Mouse (Mus musculus) heart, embryonic 16.5 days (tissue): ENCODE data around the gene Smad1. TPM values are rescaled to one million over a fixed set of nuclear protein-coding genes. Genes with fewer than 3 reads are reported as not detected.
A peak's percentile ranks its signal among the peaks of the same experiment; 100 is the strongest.

Experiments used
- ATAC-seq: fragments of 200-750 bp; cut with Nextera tagmentation; replicated peaks from 2 replicates; pipeline ENCODE4 v1.8.0; 2017; ENCODE audit warnings: moderate number of reproducible peaks; ENCODE audit not compliant: insufficient read depth, low FRiP score; ENCODE audit errors: extremely low read depth
- H3K27ac ChIP-seq: fragments of 300-500 bp; sonication (generic); 2 replicates; pipeline ENCODE4 v1.5.1; 2014; ENCODE audit warnings: mild to moderate bottlenecking, low read length, control low read depth, moderate library complexity
- H3K27me3 ChIP-seq: fragments of 300-500 bp; sonication (generic); 2 replicates; pipeline ENCODE4 v1.6.1; 2014; ENCODE audit warnings: low read length, mixed read lengths; ENCODE audit not compliant: control insufficient read depth, insufficient read depth
- H3K36me3 ChIP-seq: fragments of 300-500 bp; sonication (generic); 2 replicates; pipeline ENCODE4 v1.6.1; 2014; ENCODE audit not compliant: control insufficient read depth, insufficient read depth
- H3K4me1 ChIP-seq: fragments of 300-500 bp; sonication (generic); 2 replicates; pipeline ENCODE4 v1.6.1; 2014; ENCODE audit warnings: low read length, mixed read lengths; ENCODE audit not compliant: control insufficient read depth, insufficient read depth
- H3K4me2 ChIP-seq: fragments of 300-500 bp; sonication (generic); 2 replicates; pipeline ENCODE4 v1.6.1; 2014; ENCODE audit warnings: low read depth, mild to moderate bottlenecking, control low read depth, low read length
- H3K4me3 ChIP-seq: fragments of 300-500 bp; sonication (generic); 2 replicates; pipeline ENCODE4 v1.5.1; 2014; ENCODE audit warnings: mild to moderate bottlenecking, control low read depth, low read length
- H3K9ac ChIP-seq: fragments of 300-500 bp; sonication (generic); 2 replicates; pipeline ENCODE4 v1.6.1; 2014; ENCODE audit warnings: low read length, control low read depth
- H3K9me3 ChIP-seq: fragments of 300-500 bp; sonication (generic); replicated peaks from 2 replicates; pipeline ENCODE4 v1.6.1; 2016; ENCODE audit warnings: low read length; ENCODE audit not compliant: control insufficient read depth
- WGBS: fragments of 180-500 bp; shearing (Covaris S2); extraction: QIAGEN DNeasy Blood & Tissue Kit; methylation state at CpG from one replicate; pipeline ENCODE4 v1.1.7; 2014; 5-methylcytosine and 5-hydroxymethylcytosine counted together
- polyA plus RNA-seq: library from polyadenylated mRNA; unstranded; fragments of >200 nt; fragmentation: Nextera tagmentation; extraction: Ambion mirVana; gene quantifications from 2 replicates; pipeline ENCODE4 v1.2.1, GENCODE M21; 2015

The Smad1 gene
- polyA plus RNA-seq, 1 experiment from 2014 or later: 22.4 TPM

- Histone ChIP-seq H3K27me3 (no peaks in the 10 kb centered on the region), H3K4me1 (peaks cover 15% of the 10 kb centered on the region), H3K4me3 (no peak overlapping the region), H3K9ac (no peak overlapping the region), H3K36me3 (no peaks in the 10 kb centered on the region), H3K27ac (no peak overlapping the region), H3K4me2 (no peak overlapping the region), H3K9me3 (no peaks in the 10 kb centered on the region)
- no peak for ATAC-seq
- 87% methylated on average over 2 of the region's 2 CpGs for whole genome bisulfite sequencing
These were observed 1.4 kb upstream of the Smad1 start for GRCm38 (mm10) chr8:79400671-79401070.

- Histone ChIP-seq H3K4me1 (peaks cover 24% of the 10 kb centered on the region), H3K9me3 (no peaks in the 10 kb centered on the region), H3K4me2 (peak overlapping the region; percentile 82), H3K36me3 (no peaks in the 10 kb centered on the region), H3K27me3 (no peaks in the 10 kb centered on the region), H3K4me3 (peak overlapping the region; percentile 80), H3K9ac (peak overlapping the region; percentile 91), H3K27ac (peak overlapping the region; percentile 95)
- peak; percentile 30 for ATAC-seq
- 1% methylated on average over 53 of the region's 68 CpGs for WGBS
These were observed 902 bp downstream of the Smad1 start for GRCm38 (mm10) chr8:79398251-79398981.

- 25% methylated on average over 7 of the region's 7 CpGs for WGBS
- Histone ChIP-seq H3K36me3 (no peaks in the 10 kb centered on the region), H3K9ac (peak overlapping the region; percentile 91), H3K27ac (peak overlapping the region; percentile 95), H3K9me3 (no peaks in the 10 kb centered on the region), H3K4me2 (peak overlapping the region; percentile 82), H3K4me1 (peaks cover 28% of the 10 kb centered on the region), H3K4me3 (peak overlapping the region; percentile 80), H3K27me3 (no peaks in the 10 kb centered on the region)
- no peak for ATAC-seq
These were observed 1.5 kb downstream of the Smad1 start for GRCm38 (mm10) chr8:79397705-79398250.

- Histone ChIP-seq H3K36me3 (no peaks in the 10 kb centered on the region), H3K27me3 (no peaks in the 10 kb centered on the region), H3K9me3 (no peaks in the 10 kb centered on the region), H3K27ac (no peak overlapping the region), H3K4me2 (no peak overlapping the region), H3K4me1 (peaks cover 34% of the 10 kb centered on the region), H3K4me3 (no peak overlapping the region), H3K9ac (no peak overlapping the region)
- ATAC-seq: no peak
- WGBS: 84% methylated on average over 6 of the region's 6 CpGs
These were observed 2.4 kb downstream of the Smad1 start for GRCm38 (mm10) chr8:79396911-79397310.

- no peaks in the 10 kb centered on the region for H3K27me3 ChIP-seq
- H3K4me2 ChIP-seq: no peak overlapping the region
- no peak for ATAC-seq
- 32% methylated on average over 9 of the region's 9 CpGs for WGBS
- peaks cover 30% of the 10 kb centered on the region for H3K4me1 ChIP-seq
- no peaks in the 10 kb centered on the region for H3K9me3 ChIP-seq
- H3K36me3 ChIP-seq: peaks cover 3% of the 10 kb centered on the region; the same call in 1 of the 2 replicates
- H3K27ac ChIP-seq: no peak overlapping the region
- H3K4me3 ChIP-seq: no peak overlapping the region
- H3K9ac ChIP-seq: no peak overlapping the region
These were observed 5.3 kb downstream of the Smad1 start for GRCm38 (mm10) chr8:79394009-79394408.

GRCm38 (mm10) chr8:79393215-79393614 is 6.1 kb downstream of the Smad1 start:
- Histone ChIP-seq H3K4me3 (no peak overlapping the region), H3K36me3 (peaks cover 3% of the 10 kb centered on the region; the same call in 1 of the 2 replicates), H3K4me2 (no peak overlapping the region), H3K27me3 (no peaks in the 10 kb centered on the region), H3K9ac (no peak overlapping the region), H3K27ac (no peak overlapping the region), H3K9me3 (no peaks in the 10 kb centered on the region), H3K4me1 (peaks cover 30% of the 10 kb centered on the region)
- ATAC-seq: no peak
- WGBS: 90% methylated on average over 5 of the region's 5 CpGs

- Histone ChIP-seq H3K27ac (no peak overlapping the region), H3K4me1 (peaks cover 30% of the 10 kb centered on the region), H3K9me3 (no peaks in the 10 kb centered on the region), H3K27me3 (no peaks in the 10 kb centered on the region), H3K9ac (no peak overlapping the region), H3K4me2 (no peak overlapping the region; the same call in 1 of the 2 replicates), H3K4me3 (no peak overlapping the region), H3K36me3 (peaks cover 3% of the 10 kb centered on the region; the same call in 1 of the 2 replicates)
- WGBS: 56% methylated on average over 6 of the region's 6 CpGs
- no peak for ATAC-seq
These were observed 6.7 kb downstream of the Smad1 start for GRCm38 (mm10) chr8:79392649-79393048.

GRCm38 (mm10) chr8:79391454-79391853 is 7.9 kb downstream of the Smad1 start:
- Histone ChIP-seq H3K27ac (no peak overlapping the region), H3K27me3 (no peaks in the 10 kb centered on the region), H3K4me2 (no peak overlapping the region), H3K4me1 (peaks cover 22% of the 10 kb centered on the region), H3K36me3 (peaks cover 5% of the 10 kb centered on the region), H3K4me3 (no peak overlapping the region), H3K9ac (no peak overlapping the region), H3K9me3 (peaks cover 2% of the 10 kb centered on the region)
- no peak for ATAC-seq
- 84% methylated on average over 13 of the region's 13 CpGs for WGBS

GRCm38 (mm10) chr8:79389074-79389786 is 10.1 kb downstream of the Smad1 start:
- H3K9me3 ChIP-seq: peaks cover 3% of the 10 kb centered on the region
- 77% methylated on average over 23 of the region's 23 CpGs for WGBS
- peaks cover 35% of the 10 kb centered on the region for H3K4me1 ChIP-seq
- no peak overlapping the region for H3K4me3 ChIP-seq
- peaks cover 7% of the 10 kb centered on the region for H3K36me3 ChIP-seq
- no peak overlapping the region for H3K4me2 ChIP-seq
- no peak for ATAC-seq
- H3K27me3 ChIP-seq: no peaks in the 10 kb centered on the region
- no peak overlapping the region for H3K27ac ChIP-seq
- H3K9ac ChIP-seq: no peak overlapping the region
